Mouse (Mus musculus): Measurements from ENCODE around the gene Ccdc57. TPM values are rescaled to one million over a fixed set of nuclear protein-coding genes. Genes with fewer than 3 reads are reported as not detected.
A peak's percentile ranks its signal among the peaks of the same experiment; 100 is the strongest.
"Not testable (repeated sequence)": the region's sequence is repeated elsewhere in the genome, so short reads cannot be mapped to it uniquely, and the experiment has no call there.

Ccdc57 gene
- polyA plus RNA-seq, 1 experiment from 2014 or later = 4.7 TPM

GRCm38 (mm10) chr11:120855938-120856337 lies 76.7 kb downstream of the Ccdc57 start:
- ATAC-seq (ENCODE audit: low FRiP score, low read depth); H3K27ac ChIP-seq; H3K4me3 ChIP-seq; H3K9ac ChIP-seq; H3K9me3 ChIP-seq; H3K27me3 ChIP-seq (replicated peaks); H3K4me1 ChIP-seq; H3K4me2 ChIP-seq (replicated peaks): not testable (repeated sequence)
- WGBS = 94% methylated on average over 3 of the region's 3 CpGs
- peaks cover 28% of the 10 kb centered on the region for H3K36me3 ChIP-seq

DNA sequence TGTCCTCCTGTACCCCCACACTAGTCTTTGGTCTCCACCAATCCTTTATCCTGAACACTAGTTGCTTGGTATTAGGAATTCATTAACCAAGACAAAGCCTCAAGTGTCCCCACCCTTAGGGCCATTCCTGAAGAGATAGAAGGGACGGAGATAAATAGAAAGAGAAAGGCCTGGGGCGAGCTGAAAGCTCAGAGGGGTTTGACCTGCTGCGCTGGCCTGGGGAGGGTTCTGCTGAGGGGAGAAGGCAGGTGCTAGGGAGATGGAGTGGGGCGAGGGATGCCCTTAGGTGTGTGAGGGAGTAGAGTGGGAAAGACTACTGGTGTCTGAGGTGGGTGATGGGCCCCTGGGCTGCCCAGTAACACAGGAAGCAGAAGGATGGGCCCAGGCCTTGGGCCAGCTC lies 78.9 kb downstream of the Ccdc57 start:
- peaks cover 12% of the 10 kb centered on the region for H3K36me3 ChIP-seq
- no peak overlapping the region for H3K4me2 ChIP-seq (replicated peaks)
- H3K27ac ChIP-seq = no peak overlapping the region
- H3K9ac ChIP-seq = no peak overlapping the region
- H3K4me1 ChIP-seq = no peaks in the 10 kb centered on the region
- H3K4me3 ChIP-seq = no peak overlapping the region
- no peaks in the 10 kb centered on the region for H3K27me3 ChIP-seq (replicated peaks)
- ATAC-seq (ENCODE audit: low FRiP score, low read depth) = no peak
- WGBS = 78% methylated on average over 4 of the region's 4 CpGs
- no peaks in the 10 kb centered on the region for H3K9me3 ChIP-seq

DNA sequence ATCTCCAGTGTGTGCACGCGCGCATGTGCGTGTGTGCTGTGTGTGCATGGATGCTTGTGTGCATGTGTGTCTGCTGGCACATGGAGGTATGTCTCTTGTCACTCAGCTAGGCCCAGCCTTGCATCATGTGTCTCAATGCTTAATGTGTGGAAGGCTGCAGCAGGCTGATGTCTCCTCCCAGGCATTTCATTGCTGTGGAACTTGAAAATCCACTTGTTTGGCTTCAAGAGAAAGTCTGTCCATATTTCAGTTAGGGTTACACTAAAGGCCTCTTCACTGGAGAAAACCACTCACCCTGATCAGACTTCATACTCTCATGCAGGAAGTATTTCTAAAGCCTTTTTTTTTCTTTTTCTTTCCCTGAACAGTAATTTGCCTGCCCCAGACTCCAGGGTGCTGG lies 79.5 kb downstream of the Ccdc57 start:
- Histone ChIP-seq H3K4me2 (replicated peaks) (no peak overlapping the region), H3K27me3 (replicated peaks) (no peaks in the 10 kb centered on the region), H3K4me1 (no peaks in the 10 kb centered on the region), H3K9ac (no peak overlapping the region), H3K9me3 (no peaks in the 10 kb centered on the region), H3K4me3 (no peak overlapping the region), H3K27ac (no peak overlapping the region), H3K36me3 (peaks cover 6% of the 10 kb centered on the region; the same call in 1 of the 2 replicates)
- ATAC-seq (ENCODE audit: low FRiP score, low read depth) = no peak
- WGBS = 100% methylated on average over 4 of the region's 4 CpGs

- H3K4me1 ChIP-seq = no peaks in the 10 kb centered on the region
- no peak for ATAC-seq (ENCODE audit: low FRiP score, low read depth)
- no peak overlapping the region for H3K4me3 ChIP-seq
- no peak overlapping the region for H3K4me2 ChIP-seq (replicated peaks)
- no peaks in the 10 kb centered on the region for H3K9me3 ChIP-seq
- H3K27me3 ChIP-seq (replicated peaks) = no peaks in the 10 kb centered on the region
- peaks cover 3% of the 10 kb centered on the region; the same call in 1 of the 2 replicates for H3K36me3 ChIP-seq
- no peak overlapping the region for H3K27ac ChIP-seq
- WGBS = 68% methylated on average over 11 of the region's 11 CpGs
- H3K9ac ChIP-seq = no peak overlapping the region
Measured at GRCm38 (mm10) chr11:120852083-120852935, 80.4 kb downstream of the Ccdc57 start.

GRCm38 (mm10) chr11:120851582-120851981 lies 81.1 kb downstream of the Ccdc57 start:
- Histone ChIP-seq H3K4me2 (replicated peaks) (no peak overlapping the region), H3K36me3 (no peaks in the 10 kb centered on the region), H3K9ac (no peak overlapping the region), H3K27ac (no peak overlapping the region), H3K9me3 (no peaks in the 10 kb centered on the region), H3K27me3 (replicated peaks) (no peaks in the 10 kb centered on the region), H3K4me1 (no peaks in the 10 kb centered on the region), H3K4me3 (no peak overlapping the region)
- WGBS = 88% methylated on average over 2 of the region's 2 CpGs
- ATAC-seq (ENCODE audit: low FRiP score, low read depth) = no peak

GRCm38 (mm10) chr11:120851132-120851531 lies 81.5 kb downstream of the Ccdc57 start:
- H3K27ac ChIP-seq = no peak overlapping the region
- no peaks in the 10 kb centered on the region for H3K27me3 ChIP-seq (replicated peaks)
- no peaks in the 10 kb centered on the region for H3K4me1 ChIP-seq
- 68% methylated on average over 1 of the region's 1 CpGs for WGBS
- H3K4me3 ChIP-seq = no peak overlapping the region
- H3K36me3 ChIP-seq = no peaks in the 10 kb centered on the region
- no peak for ATAC-seq (ENCODE audit: low FRiP score, low read depth)
- H3K9me3 ChIP-seq = no peaks in the 10 kb centered on the region
- H3K9ac ChIP-seq = no peak overlapping the region
- H3K4me2 ChIP-seq (replicated peaks) = no peak overlapping the region

DNA sequence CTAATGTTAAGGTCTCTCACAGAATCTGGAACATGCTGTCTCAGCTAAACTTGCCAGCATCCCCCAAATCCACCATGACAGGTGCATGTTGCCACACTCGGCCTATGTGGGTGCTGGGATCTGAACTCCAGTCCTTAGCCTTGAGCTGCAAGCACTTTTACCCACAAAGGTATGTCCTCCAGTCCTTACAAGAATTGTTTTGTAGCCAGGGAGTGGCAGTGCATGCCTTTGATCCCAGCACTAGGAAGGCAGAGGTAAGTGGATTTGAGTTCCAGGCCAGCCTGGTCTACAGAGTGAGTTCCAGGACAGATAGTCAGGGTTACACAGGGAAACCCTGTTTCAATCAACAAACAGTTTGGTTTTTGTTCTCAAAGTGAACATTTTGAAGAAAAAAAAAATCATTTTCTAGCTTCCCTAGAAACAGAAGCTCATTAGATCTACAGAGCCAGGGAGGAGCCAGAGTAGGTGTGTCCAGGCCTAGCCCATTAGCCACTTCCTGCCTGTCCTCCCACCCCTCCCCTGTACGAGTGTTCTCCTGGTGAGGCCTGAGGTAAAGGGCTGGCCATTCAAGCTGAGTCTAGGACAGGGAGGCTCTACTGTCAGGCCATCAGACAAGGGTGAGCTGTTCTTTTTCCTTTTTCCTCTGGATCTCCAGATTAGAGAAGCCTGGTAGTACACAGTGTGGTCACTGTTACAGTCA lies 82.2 kb downstream of the Ccdc57 start:
- H3K27me3 ChIP-seq (replicated peaks) = no peaks in the 10 kb centered on the region
- ATAC-seq (ENCODE audit: low FRiP score, low read depth) = no peak
- H3K9ac ChIP-seq = no peak overlapping the region
- H3K4me3 ChIP-seq = no peak overlapping the region
- H3K4me1 ChIP-seq = no peaks in the 10 kb centered on the region
- no peak overlapping the region for H3K27ac ChIP-seq
- H3K4me2 ChIP-seq (replicated peaks) = no peak overlapping the region
- no peaks in the 10 kb centered on the region for H3K9me3 ChIP-seq
- WGBS = 56% methylated on average over 2 of the region's 2 CpGs
- no peaks in the 10 kb centered on the region for H3K36me3 ChIP-seq

GRCm38 (mm10) chr11:120846725-120847475 lies 85.8 kb downstream of the Ccdc57 start:
- no peak overlapping the region for H3K4me2 ChIP-seq (replicated peaks)
- no peaks in the 10 kb centered on the region for H3K4me1 ChIP-seq
- no peaks in the 10 kb centered on the region for H3K9me3 ChIP-seq
- H3K36me3 ChIP-seq = no peaks in the 10 kb centered on the region
- no peaks in the 10 kb centered on the region for H3K27me3 ChIP-seq (replicated peaks)
- no peak overlapping the region for H3K27ac ChIP-seq
- H3K9ac ChIP-seq = no peak overlapping the region
- WGBS = 88% methylated on average over 9 of the region's 9 CpGs
- ATAC-seq (ENCODE audit: low FRiP score, low read depth) = no peak
- H3K4me3 ChIP-seq = no peak overlapping the region

- Histone ChIP-seq H3K36me3 (no peaks in the 10 kb centered on the region), H3K27me3 (replicated peaks) (no peaks in the 10 kb centered on the region), H3K9me3 (no peaks in the 10 kb centered on the region), H3K9ac (no peak overlapping the region), H3K4me3 (no peak overlapping the region), H3K27ac (no peak overlapping the region), H3K4me2 (replicated peaks) (no peak overlapping the region), H3K4me1 (no peaks in the 10 kb centered on the region)
- ATAC-seq (ENCODE audit: low FRiP score, low read depth) = no peak
- 93% methylated on average over 4 of the region's 4 CpGs for WGBS
Measured at GRCm38 (mm10) chr11:120844329-120844728, 88.3 kb downstream of the Ccdc57 start.

DNA sequence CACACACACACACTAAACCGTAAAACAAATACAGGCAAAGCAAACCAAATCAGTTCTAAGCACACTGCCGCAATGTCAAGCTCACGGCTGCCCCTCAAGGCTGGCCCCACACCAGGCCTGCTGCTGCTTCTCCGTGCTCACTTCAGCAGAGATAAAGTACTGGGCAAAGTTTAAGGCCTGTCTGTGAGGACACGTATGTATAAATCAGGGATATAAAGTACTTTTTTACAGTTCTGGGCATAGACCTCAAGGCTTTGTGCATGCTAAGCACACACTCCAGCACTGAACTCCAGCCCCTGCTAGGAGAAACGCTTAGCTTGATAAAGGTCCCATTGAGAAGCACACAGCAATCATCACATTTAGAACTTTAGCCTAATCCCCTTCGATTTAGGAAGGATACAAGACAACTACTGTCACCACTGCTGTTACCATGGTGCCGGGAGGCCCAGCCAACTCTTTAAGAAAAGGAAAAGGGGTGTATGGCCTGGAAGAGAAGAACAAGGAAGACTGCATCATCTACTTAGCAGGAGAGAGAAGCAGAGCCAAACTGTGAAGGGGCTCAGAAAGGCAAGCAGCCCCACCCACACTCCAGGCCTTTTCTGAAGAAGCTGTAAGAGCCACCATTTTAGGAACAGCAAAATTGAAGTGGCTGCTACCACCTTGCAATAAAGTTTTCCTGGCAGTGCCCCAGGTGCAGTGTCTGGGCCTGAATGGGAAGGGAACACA lies 99.0 kb downstream of the Ccdc57 start:
- Histone ChIP-seq H3K27me3 (replicated peaks) (no peaks in the 10 kb centered on the region), H3K4me1 (peaks cover 13% of the 10 kb centered on the region; the same call in 1 of the 2 replicates), H3K4me3 (no peak overlapping the region), H3K9ac (no peak overlapping the region), H3K27ac (0 out of 2 replicates have a peak overlapping the region, but pooled peaks have one; percentile 12), H3K9me3 (no peaks in the 10 kb centered on the region), H3K4me2 (replicated peaks) (no peak overlapping the region), H3K36me3 (no peaks in the 10 kb centered on the region)
- ATAC-seq (ENCODE audit: low FRiP score, low read depth) = peak; percentile 56; the same call in 1 of the 2 replicates
- 57% methylated on average over 8 of the region's 8 CpGs for WGBS

DNA sequence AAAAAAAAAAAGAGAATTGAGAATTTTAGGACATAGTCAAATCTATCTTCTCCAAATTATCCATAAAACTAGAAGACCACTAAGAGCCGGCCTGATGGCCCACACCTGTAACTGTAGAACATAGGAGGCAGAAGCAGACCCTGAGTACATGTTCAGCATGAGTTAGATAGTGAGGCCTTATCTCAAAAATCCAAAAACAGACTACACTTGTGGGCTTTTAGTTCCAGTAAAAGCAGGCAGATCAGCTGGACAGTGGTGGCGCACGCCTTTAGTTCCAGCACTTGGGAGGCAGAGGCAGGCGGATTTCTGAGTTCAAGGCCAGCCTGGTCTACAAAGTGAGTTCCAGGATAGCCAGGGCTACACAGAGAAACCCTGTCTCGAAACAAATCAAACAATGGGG lies 99.7 kb downstream of the Ccdc57 start:
- 94% methylated on average over 5 of the region's 5 CpGs for WGBS
- H3K9me3 ChIP-seq; H3K4me3 ChIP-seq; H3K27me3 ChIP-seq (replicated peaks); H3K4me2 ChIP-seq (replicated peaks); H3K36me3 ChIP-seq; ATAC-seq (ENCODE audit: low FRiP score, low read depth); H3K9ac ChIP-seq; H3K27ac ChIP-seq: not testable (repeated sequence)
- H3K4me1 ChIP-seq = peaks cover 13% of the 10 kb centered on the region; the same call in 1 of the 2 replicates

Data from neural tube, embryonic 12.5 days (tissue).